Mouse (Mus musculus): ENCODE measurements around the gene Spz1.

DNA sequence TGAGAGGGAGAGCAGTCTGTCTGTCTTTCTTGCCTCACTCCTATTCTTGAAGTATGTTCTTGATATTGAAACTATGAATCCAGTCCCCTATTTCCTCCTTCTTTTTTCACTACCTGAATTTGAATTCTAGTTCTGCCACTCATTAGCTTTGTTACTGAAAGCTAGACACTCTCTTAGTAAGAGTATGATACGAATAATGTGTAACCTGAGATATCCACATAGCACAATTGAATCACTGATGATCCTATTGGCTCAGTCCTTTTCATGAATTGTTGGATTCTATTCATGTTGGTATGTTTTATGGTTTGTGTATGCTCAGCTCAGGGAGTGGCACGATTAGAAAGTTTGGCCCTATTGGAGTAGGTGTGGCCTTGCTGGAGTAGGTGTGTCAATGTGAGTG, 43.8 kb downstream of the Spz1 start:
- no peak for TF ChIP-seq POLR2A (IDR thresholded peaks at IDR 0.05; ENCODE audit: insufficient read length, low read depth)
- no peak for TF ChIP-seq E2F4 (IDR thresholded peaks at IDR 0.05; ENCODE audit: insufficient read depth)
- TF ChIP-seq CEBPB (IDR thresholded peaks at IDR 0.05; ENCODE audit: insufficient read depth, poor library complexity, severe bottlenecking): no peak
- TF ChIP-seq USF1 (IDR thresholded peaks at IDR 0.05; ENCODE audit: low read depth): no peak
- no peak for TF ChIP-seq TCF12 (IDR thresholded peaks at IDR 0.05; ENCODE audit: insufficient read depth, poor library complexity, severe bottlenecking)
- no peak for TF ChIP-seq MAX (IDR thresholded peaks at IDR 0.05; ENCODE audit: low read depth)
- no peak for TF ChIP-seq MYOG (IDR thresholded peaks at IDR 0.05; ENCODE audit: control insufficient read depth in 1 of 3, insufficient read depth in 1 of 3, insufficient read length in 2 of 3, low read depth in 2 of 3)
- TF ChIP-seq MYOD1 (IDR thresholded peaks at IDR 0.05; ENCODE audit: control insufficient read depth in 1 of 3, insufficient read length in 2 of 3, low read depth in 2 of 3): no peak
- no peak for TF ChIP-seq POLR2AphosphoS2 (IDR thresholded peaks at IDR 0.05; ENCODE audit: insufficient read length, low read depth)

All from myocyte (in vitro differentiated cells).